Comparison of ENCODE assay signal across 8 mouse cellular contexts in genomic region chr10:93311576-93311975, GRCm38 (mm10). TPM values are rescaled to one million over a fixed set of nuclear protein-coding genes. Genes with fewer than 3 reads are reported as not detected.
A peak's percentile ranks its signal among the peaks of the same experiment; 100 is the strongest.
DNase-seq lines count a peak whose midpoint lies in the region.

No protein-coding gene starts in this region.

- WGBS in hindbrain, embryonic 10.5 days, result 5% methylated on average over 4 of the region's 4 CpGs
- 8% methylated on average over 4 of the region's 4 CpGs for WGBS in midbrain, embryonic 10.5 days

- H3K4me1 ChIP-seq in hindbrain, embryonic 10.5 days (replicated peaks), result peaks cover 32% of the 10 kb centered on the region
- peaks cover 19% of the 10 kb centered on the region for H3K4me1 ChIP-seq in midbrain, embryonic 10.5 days

- no peaks in the 10 kb centered on the region for H3K9me3 ChIP-seq in hindbrain, embryonic 10.5 days
- H3K9me3 ChIP-seq in midbrain, embryonic 10.5 days (replicated peaks), result no peaks in the 10 kb centered on the region

- H3K4me3 ChIP-seq in hindbrain, embryonic 10.5 days, result peak overlapping the region; percentile 64
- peak overlapping the region; percentile 73; the same call in 1 of the 2 replicates for H3K4me3 ChIP-seq in midbrain, embryonic 10.5 days

- H3K27me3 ChIP-seq in hindbrain, embryonic 10.5 days (ENCODE audit: insufficient read depth, poor library complexity, severe bottlenecking), result peaks cover 26% of the 10 kb centered on the region; the same call in 1 of the 2 replicates
- H3K27me3 ChIP-seq in midbrain, embryonic 10.5 days (ENCODE audit: low read depth, poor library complexity, severe bottlenecking), result peaks cover 36% of the 10 kb centered on the region

- H3K27ac ChIP-seq in hindbrain, embryonic 10.5 days, result no peak overlapping the region
- H3K27ac ChIP-seq in midbrain, embryonic 10.5 days (replicated peaks), result peak overlapping the region; percentile 87; the same call in 1 of the 2 replicates

- no peaks in the 10 kb centered on the region for H3K36me3 ChIP-seq in hindbrain, embryonic 10.5 days
- no peaks in the 10 kb centered on the region for H3K36me3 ChIP-seq in midbrain, embryonic 10.5 days

- DNase-seq in embryo, embryonic 10 days (ENCODE audit: low spot score), result peak; percentile 45
- DNase-seq in embryo, embryonic 9.5 days (ENCODE audit: extremely low spot score), result no peak
- peak; percentile 10 for DNase-seq in A20 (ENCODE audit: low read depth, low spot score)
- peak; percentile 11 for DNase-seq in hindbrain, embryonic 10.5 days (ENCODE audit: low spot score)
- DNase-seq in midbrain, embryonic 10.5 days (ENCODE audit: low spot score), result peak; percentile 41
- no peak for DNase-seq in cerebellum, adult 9-11 months
- no peak for DNase-seq in left cerebral cortex, adult 8-10 months (ENCODE audit: low spot score in 2 of 2)
- DNase-seq in frontal cortex, postnatal 10 days (ENCODE audit: low spot score in 2 of 2), result no peak

RNA-seq across cellular contexts. Expression of gene Elk3, which starts 0.6 kb away (rescaled TPM):
- 14.8 and 15.7 TPM in 2 replicates for polyA plus RNA-seq in hindbrain, embryonic 10.5 days (2016; fragmentation: Nextera tagmentation; extraction: Ambion mirVana)
- 9.8 and 10.6 TPM in 2 replicates for polyA plus RNA-seq in midbrain, embryonic 10.5 days (2016; fragmentation: Nextera tagmentation; extraction: Ambion mirVana)
- total RNA-seq in left cerebral cortex, adult 8-10 months (2022), result 10 to 100 TPM in 2 of 4 experiments, 1 to 10 TPM in 2; 7.4 to 12.3 (median 9.6) TPM

Comparison
In these comparisons a context has a peak if more than half of its experiments do, and no peak if none do; other contexts are left out.
1. DNase-seq: peak in embryo, embryonic 10 days (single experiment), A20 (single experiment), hindbrain, embryonic 10.5 days (single experiment) and midbrain, embryonic 10.5 days (single experiment); none in embryo, embryonic 9.5 days (single experiment), cerebellum, adult 9-11 months (single experiment), left cerebral cortex, adult 8-10 months (0 of 2) and frontal cortex, postnatal 10 days (0 of 2).